Mouse (Mus musculus) intestine, postnatal 0 days (tissue): ENCODE measurements around the gene Theg. TPM values are rescaled to one million over a fixed set of nuclear protein-coding genes. Genes with fewer than 3 reads are reported as not detected.

Source experiments
- ATAC-seq: fragments of 200-750 bp; cut with Nextera tagmentation; 2 replicates; pipeline ENCODE4 v1.8.0; 2017; ENCODE audit warnings: mild to moderate bottlenecking, moderate TSS enrichment, moderate library complexity
- H3K27ac ChIP-seq: fragments of 300-500 bp; sonication (generic); 2 replicates; pipeline ENCODE4 v1.5.1; 2014; ENCODE audit warnings: mild to moderate bottlenecking, low read depth, low read length, moderate library complexity
- H3K27me3 ChIP-seq: fragments of 300-500 bp; sonication (generic); replicated peaks from 2 replicates; pipeline ENCODE4 v1.6.1; 2014; ENCODE audit warnings: low read length, mixed read lengths; ENCODE audit not compliant: control insufficient read depth, insufficient read depth
- H3K36me3 ChIP-seq: fragments of 300-500 bp; sonication (generic); 2 replicates; pipeline ENCODE4 v1.6.1; 2014; ENCODE audit warnings: mild to moderate bottlenecking, moderate library complexity; ENCODE audit not compliant: control insufficient read depth, insufficient read depth
- H3K4me1 ChIP-seq: fragments of 300-500 bp; sonication (generic); replicated peaks from 2 replicates; pipeline ENCODE4 v1.6.1; 2014; ENCODE audit warnings: antibody characterized with exemption, low read length, mixed read lengths; ENCODE audit not compliant: control insufficient read depth, insufficient read depth
- H3K4me2 ChIP-seq: fragments of 300-500 bp; sonication (generic); replicated peaks from 2 replicates; pipeline ENCODE4 v1.6.1; 2014; ENCODE audit warnings: low read depth, mild to moderate bottlenecking, moderate library complexity
- H3K4me3 ChIP-seq: fragments of 300-500 bp; sonication (generic); 2 replicates; pipeline ENCODE4 v1.5.1; 2014; ENCODE audit warnings: low read depth, low read length
- H3K9ac ChIP-seq: fragments of 300-500 bp; sonication (generic); 2 replicates; pipeline ENCODE4 v1.6.1; 2014; ENCODE audit warnings: mild to moderate bottlenecking, low read depth, low read length
- H3K9me3 ChIP-seq: fragments of 300-500 bp; sonication (generic); 2 replicates; pipeline ENCODE4 v1.6.1; 2016; ENCODE audit warnings: mixed run types; ENCODE audit not compliant: control insufficient read depth
- CTCF ChIP-seq: sonication (generic); IDR thresholded peaks from 2 replicates; pipeline ENCODE4 v1.5.1; 2016; ENCODE audit warnings: low read depth, mild to moderate bottlenecking, control low read depth, antibody characterized with exemption, moderate library complexity
- WGBS: fragments of 180-500 bp; shearing (Covaris S2); extraction: QIAGEN DNeasy Blood & Tissue Kit; methylation state at CpG from one replicate; pipeline ENCODE4 v1.1.7; 2014; 5-methylcytosine and 5-hydroxymethylcytosine counted together
- polyA plus RNA-seq: library from polyadenylated mRNA; unstranded; fragments of >200 nt; fragmentation: Nextera tagmentation; extraction: Ambion mirVana; gene quantifications from 2 replicates; pipeline ENCODE4 v1.2.1, GENCODE M21; 2015

Gene Theg
- polyA plus RNA-seq, 1 experiment from 2014 or later: not detected

DNA sequence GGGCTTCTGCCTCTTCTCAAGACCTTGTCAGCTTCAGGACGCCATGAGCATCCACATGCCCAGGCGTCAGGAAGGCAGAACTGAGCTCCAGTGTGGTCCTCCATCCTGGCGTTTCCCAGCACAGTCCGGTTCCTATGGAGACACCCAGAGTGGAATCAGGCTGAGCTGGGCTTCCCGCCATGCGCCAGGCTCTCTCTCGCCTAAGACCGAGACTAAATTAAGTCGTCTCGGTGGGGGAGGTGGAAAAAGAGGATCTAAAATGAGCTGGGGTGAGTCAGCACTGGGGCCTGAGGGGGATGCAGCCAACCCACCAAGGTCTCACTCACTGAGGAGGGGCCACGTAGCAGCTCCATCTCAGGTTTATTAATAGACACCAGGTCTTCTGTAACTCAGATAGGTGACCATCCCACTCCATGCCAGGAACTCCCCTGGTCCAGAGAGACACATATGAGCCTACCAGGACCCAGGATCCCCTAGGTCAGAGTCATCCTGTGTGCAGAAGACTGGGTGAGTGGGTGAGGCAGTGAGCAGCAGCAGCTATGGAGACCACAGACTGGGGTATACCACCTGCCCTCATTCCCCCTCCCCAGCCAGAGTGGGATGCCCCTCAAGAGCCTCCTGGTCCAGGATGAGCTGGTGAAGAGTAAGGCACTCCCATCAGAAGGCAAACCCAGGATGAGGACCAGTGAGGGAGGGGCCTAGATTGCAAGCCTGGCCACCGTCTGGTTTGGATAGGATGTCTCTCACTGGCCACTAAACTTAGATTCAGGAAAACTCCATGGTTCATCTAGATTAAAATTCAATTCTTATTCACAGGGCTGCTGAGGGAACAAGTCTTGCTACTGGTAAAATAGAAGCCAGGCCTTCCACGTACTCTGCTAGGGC lies 10.2 kb upstream of the Theg start:
- Histone ChIP-seq H3K27ac (no peak overlapping the region), H3K9ac (no peak overlapping the region), H3K4me1 (no peaks in the 10 kb centered on the region), H3K27me3 (0 out of 2 replicates have a peak, but pooled peaks cover 6% of the 10 kb centered on the region), H3K4me2 (no peak overlapping the region), H3K4me3 (no peak overlapping the region), H3K36me3 (no peaks in the 10 kb centered on the region), H3K9me3 (no peaks in the 10 kb centered on the region)
- no peak for ATAC-seq
- TF ChIP-seq CTCF: no peak
- WGBS: 46% methylated on average over 13 of the region's 13 CpGs

DNA sequence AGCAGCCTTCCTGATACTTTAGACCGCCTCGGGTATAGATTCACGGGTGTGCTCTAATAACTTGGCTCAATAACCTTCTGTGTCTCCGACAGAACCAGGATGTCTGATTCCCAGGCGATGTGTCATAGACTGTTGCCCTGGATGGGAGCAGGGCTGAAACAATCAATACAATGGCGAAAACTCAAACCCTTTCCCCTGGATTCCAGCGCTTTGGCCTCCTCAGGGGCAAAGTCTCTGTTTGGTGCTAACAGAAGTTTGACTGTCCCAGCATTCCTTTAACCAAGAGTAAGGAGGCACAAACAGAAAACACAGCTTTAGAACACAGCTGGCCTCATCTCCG lies 8.4 kb upstream of the Theg start:
- no peaks in the 10 kb centered on the region for H3K36me3 ChIP-seq
- H3K4me3 ChIP-seq: no peak overlapping the region
- H3K9ac ChIP-seq: no peak overlapping the region
- TF ChIP-seq CTCF: no peak
- WGBS: 50% methylated on average over 8 of the region's 8 CpGs
- no peaks in the 10 kb centered on the region for H3K4me1 ChIP-seq
- peak; percentile 26; the same call in 1 of the 2 replicates for ATAC-seq
- H3K27me3 ChIP-seq: 0 out of 2 replicates have a peak, but pooled peaks cover 6% of the 10 kb centered on the region
- H3K9me3 ChIP-seq: no peaks in the 10 kb centered on the region
- H3K4me2 ChIP-seq: no peak overlapping the region
- H3K27ac ChIP-seq: no peak overlapping the region

DNA sequence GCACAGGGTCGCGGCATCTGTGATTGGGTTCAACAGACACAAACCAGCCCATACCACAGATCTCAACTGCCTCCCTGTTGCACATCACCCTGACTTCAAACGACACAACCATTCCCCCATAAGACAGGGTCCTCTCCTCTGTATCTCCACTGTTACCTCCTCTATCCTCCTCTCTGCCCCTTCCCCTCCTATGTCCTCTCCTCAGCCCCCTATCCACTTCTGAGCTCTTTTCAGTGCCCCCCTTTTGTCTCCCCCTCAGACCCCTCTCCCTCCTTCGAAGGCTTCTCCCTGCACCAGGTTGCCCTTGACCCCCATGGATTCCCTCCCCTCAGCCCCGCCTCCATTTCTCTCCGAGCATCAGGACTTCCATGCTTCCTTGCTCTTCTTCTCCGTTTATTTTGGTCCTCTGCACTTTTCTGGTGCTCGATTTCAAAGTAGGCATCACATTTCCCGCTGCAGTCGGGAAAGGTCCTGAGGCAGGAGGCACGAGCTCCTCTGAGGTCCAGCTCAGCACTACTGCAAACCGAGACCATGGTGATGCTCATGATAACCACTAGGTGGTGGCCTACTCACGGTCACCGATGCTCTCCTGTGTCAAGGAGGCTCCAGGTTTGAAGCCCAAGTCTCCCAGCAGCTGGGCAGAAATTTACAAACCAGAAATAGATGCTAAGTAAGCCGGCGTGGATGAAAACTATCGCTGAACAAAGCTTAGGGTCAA lies 7.9 kb upstream of the Theg start:
- peak; percentile 95 for TF ChIP-seq CTCF
- ATAC-seq: peak; percentile 78
- no peak overlapping the region for H3K9ac ChIP-seq
- no peak overlapping the region for H3K4me3 ChIP-seq
- H3K27me3 ChIP-seq: 0 out of 2 replicates have a peak, but pooled peaks cover 6% of the 10 kb centered on the region
- H3K9me3 ChIP-seq: no peaks in the 10 kb centered on the region
- H3K4me1 ChIP-seq: no peaks in the 10 kb centered on the region
- H3K36me3 ChIP-seq: no peaks in the 10 kb centered on the region
- no peak overlapping the region for H3K27ac ChIP-seq
- 16% methylated on average over 17 of the region's 17 CpGs for WGBS
- H3K4me2 ChIP-seq: no peak overlapping the region

DNA sequence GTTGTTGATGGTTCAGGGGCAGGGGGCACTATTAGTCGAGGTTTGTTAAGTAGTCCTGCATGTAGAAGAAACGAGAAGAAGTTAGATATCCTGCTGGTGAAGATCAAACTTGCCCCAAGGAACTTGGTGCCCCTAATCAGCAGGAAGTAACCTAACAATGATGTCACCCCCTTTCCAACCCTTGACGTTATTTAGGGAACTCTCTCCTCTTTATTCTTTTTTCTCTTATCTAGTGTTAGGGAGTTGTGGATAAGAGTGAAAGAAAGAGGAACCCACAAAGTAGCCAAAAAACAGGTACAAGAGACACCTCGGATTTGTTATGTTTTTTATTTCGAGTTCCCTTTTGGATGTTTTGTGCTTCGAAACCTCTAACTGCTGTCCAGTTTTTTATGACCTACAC lies 7.0 kb upstream of the Theg start:
- 0 out of 2 replicates have a peak, but pooled peaks cover 6% of the 10 kb centered on the region for H3K27me3 ChIP-seq
- no peak for ATAC-seq
- H3K4me2 ChIP-seq: no peak overlapping the region
- no peaks in the 10 kb centered on the region for H3K9me3 ChIP-seq
- H3K27ac ChIP-seq: no peak overlapping the region
- no peak overlapping the region for H3K9ac ChIP-seq
- WGBS: 46% methylated on average over 6 of the region's 6 CpGs
- no peaks in the 10 kb centered on the region for H3K36me3 ChIP-seq
- H3K4me3 ChIP-seq: no peak overlapping the region
- TF ChIP-seq CTCF: no peak
- H3K4me1 ChIP-seq: no peaks in the 10 kb centered on the region

DNA sequence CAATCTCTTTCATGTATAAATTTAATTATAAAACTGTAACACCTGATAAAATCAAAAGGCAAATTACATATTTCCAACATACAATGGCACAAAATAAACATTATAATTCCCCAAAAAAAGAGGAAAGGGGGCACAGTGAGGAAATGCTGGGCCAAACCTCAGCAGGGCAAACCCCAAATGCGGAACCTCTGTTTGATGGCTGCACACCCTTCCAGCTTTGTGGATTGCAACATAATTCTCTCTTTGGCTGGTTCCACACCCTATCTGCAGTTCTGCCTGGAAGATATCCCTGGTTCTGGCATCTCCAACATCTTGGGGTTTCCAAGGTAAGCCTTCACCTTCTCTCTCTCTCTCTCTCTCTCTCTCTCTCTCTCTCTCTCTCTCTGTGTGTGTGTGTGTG lies 3.6 kb upstream of the Theg start:
- no peak for TF ChIP-seq CTCF
- Histone ChIP-seq H3K4me2 (no peak overlapping the region), H3K27ac (no peak overlapping the region), H3K36me3 (no peaks in the 10 kb centered on the region), H3K9me3 (no peaks in the 10 kb centered on the region), H3K4me3 (no peak overlapping the region), H3K4me1 (no peaks in the 10 kb centered on the region), H3K27me3 (0 out of 2 replicates have a peak, but pooled peaks cover 6% of the 10 kb centered on the region), H3K9ac (no peak overlapping the region)
- ATAC-seq: no peak
- WGBS: 93% methylated on average over 1 of the region's 1 CpGs

DNA sequence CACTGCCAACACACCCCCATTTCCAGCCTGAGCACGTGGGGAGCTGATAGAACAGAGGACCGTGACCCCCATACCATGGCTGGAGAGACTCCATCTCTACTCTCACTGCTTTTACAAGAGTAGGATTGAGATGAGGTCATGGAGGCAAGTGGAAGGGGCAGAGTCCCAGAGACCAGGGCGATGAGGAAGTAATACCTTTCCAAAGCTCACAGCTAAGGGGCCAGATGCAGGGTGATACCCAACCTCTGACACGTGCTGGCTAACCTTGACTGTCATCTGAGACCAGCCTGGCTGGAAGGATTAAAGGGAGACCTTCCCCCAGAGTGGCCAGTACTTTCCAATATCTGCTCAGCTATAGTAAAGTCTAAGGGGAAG lies 608 bp upstream of the Theg start:
- Histone ChIP-seq H3K9me3 (no peaks in the 10 kb centered on the region), H3K36me3 (no peaks in the 10 kb centered on the region), H3K27ac (no peak overlapping the region), H3K9ac (no peak overlapping the region), H3K4me2 (no peak overlapping the region), H3K4me3 (no peak overlapping the region), H3K4me1 (no peaks in the 10 kb centered on the region), H3K27me3 (no peaks in the 10 kb centered on the region)
- no peak for TF ChIP-seq CTCF
- WGBS: 49% methylated on average over 4 of the region's 4 CpGs
- peak; percentile 79 for ATAC-seq
